In the genomic region with DNA sequence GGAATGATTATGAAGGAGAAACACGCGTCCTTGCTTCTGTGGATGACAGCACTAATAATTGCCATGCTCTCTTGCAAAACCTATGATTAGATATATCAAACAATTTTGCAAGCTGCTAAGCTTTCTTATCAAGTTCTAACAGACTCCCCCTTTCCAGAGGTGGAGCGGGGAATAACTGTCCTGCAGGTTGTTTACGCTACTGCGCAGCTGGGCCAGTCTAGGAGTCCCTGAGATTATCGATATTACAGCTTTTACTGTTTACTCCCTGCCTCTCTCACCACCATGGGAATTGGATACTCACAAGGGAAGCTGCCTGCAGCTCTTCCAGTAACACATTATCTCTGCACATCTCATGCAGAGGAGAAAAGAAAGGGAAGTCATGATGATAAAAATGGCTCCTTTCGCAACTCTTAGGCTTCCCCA, we compare ENCODE assay signal across 22 mouse cellular contexts. TPM values are rescaled to one million over a fixed set of nuclear protein-coding genes. Genes with fewer than 3 reads are reported as not detected.
DNase-seq lines count a peak whose midpoint lies in the region; ATAC-seq and TF ChIP-seq lines count a peak whose summit lies in the region.
"Had no signal": no experiment of that assay in that cellular context is flagged by ENCODE, and none has a peak within 500 bp of the region (broad histone marks: within the 10 kb centered on the region; RNA-seq: fewer than 3 reads in every experiment).

No protein-coding gene starts in this region.

- no peaks in the 10 kb centered on the region for H3K4me1 ChIP-seq in heart, embryonic 10.5 days
- H3K4me1 ChIP-seq in liver, embryonic 14.5 days (replicated peaks; ENCODE audit: control insufficient read depth in 2 of 2, insufficient read depth in 2 of 2, low read length in 1 of 2), result peaks cover 10 to 12% of the 10 kb centered on the region in 2 experiments
- H3K4me1 ChIP-seq: forebrain, embryonic 15.5 days; hindbrain, embryonic 13.5 days; limb, embryonic 13.5 days; lung, embryonic 15.5 days; midbrain, embryonic 12.5 days had no signal

- H3K4me3 ChIP-seq in heart, embryonic 10.5 days, result no peak overlapping the region
- no peak overlapping the region for H3K4me3 ChIP-seq in liver, embryonic 14.5 days (ENCODE audit: insufficient read depth in 1 of 2, low read depth in 2 of 2, low read length in 2 of 2)
- H3K4me3 ChIP-seq: forebrain, embryonic 15.5 days; heart, adult 2 months; hindbrain, embryonic 13.5 days; limb, embryonic 13.5 days; lung, embryonic 15.5 days; midbrain, embryonic 12.5 days had no signal

- H3K9ac ChIP-seq in liver, embryonic 14.5 days (replicated peaks), result no peak overlapping the region
- H3K9ac ChIP-seq: forebrain, embryonic 15.5 days; hindbrain, embryonic 13.5 days; limb, embryonic 13.5 days; lung, embryonic 15.5 days; midbrain, embryonic 12.5 days had no signal

- no peaks in the 10 kb centered on the region for H3K27me3 ChIP-seq in heart, embryonic 10.5 days (ENCODE audit: insufficient read depth, poor library complexity, severe bottlenecking)
- no peaks in the 10 kb centered on the region for H3K27me3 ChIP-seq in liver, embryonic 14.5 days (ENCODE audit: control insufficient read depth, insufficient read depth, low read length)
- H3K27me3 ChIP-seq: forebrain, embryonic 15.5 days; hindbrain, embryonic 13.5 days; limb, embryonic 13.5 days; lung, embryonic 15.5 days; midbrain, embryonic 12.5 days; Patski had no signal

- peak; percentile 21 for DNase-seq in heart, adult 11 months
- no peak for DNase-seq in heart, embryonic 10.5 days (ENCODE audit: low spot score)
- DNase-seq in liver, embryonic 14.5 days (ENCODE audit: low read depth in 3 of 3, low spot score in 3 of 3), result peak in 2 of 3 experiments; percentile 34 to 44
- DNase-seq in cerebellum, adult 8-10 months, result no peak
- DNase-seq in thymus, postnatal 0 days (ENCODE audit: low spot score), result no peak
- no peak for DNase-seq in adrenal gland, adult 8-10 months
- DNase-seq: adrenal gland, postnatal 36 days; cerebellum, adult 11-12 months; cerebellum, postnatal 25 days; embryo, embryonic 11 days; heart, adult 2 months; kidney, adult 11 months; layer of hippocampus, adult 9-11 months; lung, postnatal 4 days had no signal

- no peak for TF ChIP-seq CTCF in liver, embryonic 14.5 days (IDR thresholded peaks at IDR 0.05; ENCODE audit: low read depth)

- ATAC-seq in erythroid progenitor cell, adult 5-6 weeks (replicated peaks; ENCODE audit: low FRiP score, poor library complexity, severe bottlenecking), result peak; percentile 75
- ATAC-seq in liver, embryonic 14.5 days (ENCODE audit: insufficient read depth), result peak; percentile 95
- ATAC-seq in megakaryocyte-erythroid progenitor cell, adult 5-6 weeks (replicated peaks; ENCODE audit: low FRiP score, low TSS enrichment, poor library complexity, severe bottlenecking), result peak; percentile 94
- ATAC-seq: forebrain, embryonic 15.5 days; Patski had no signal

- H3K36me3 ChIP-seq in heart, embryonic 10.5 days, result no peaks in the 10 kb centered on the region
- H3K36me3 ChIP-seq in liver, embryonic 14.5 days (replicated peaks; ENCODE audit: control insufficient read depth, insufficient read depth, low read depth), result no peaks in the 10 kb centered on the region
- H3K36me3 ChIP-seq: forebrain, embryonic 15.5 days; hindbrain, embryonic 13.5 days; limb, embryonic 13.5 days; lung, embryonic 15.5 days; midbrain, embryonic 12.5 days had no signal

- H3K4me2 ChIP-seq in liver, embryonic 14.5 days (ENCODE audit: low read depth), result peak overlapping the region; percentile 34
- H3K4me2 ChIP-seq: forebrain, embryonic 15.5 days; hindbrain, embryonic 13.5 days; limb, embryonic 13.5 days; lung, embryonic 15.5 days; midbrain, embryonic 12.5 days had no signal

- H3K9me3 ChIP-seq in heart, embryonic 10.5 days, result no peaks in the 10 kb centered on the region
- H3K9me3 ChIP-seq in liver, embryonic 14.5 days (ENCODE audit: control insufficient read depth, low read length), result no peaks in the 10 kb centered on the region
- H3K9me3 ChIP-seq: forebrain, embryonic 15.5 days; hindbrain, embryonic 13.5 days; limb, embryonic 13.5 days; lung, embryonic 15.5 days; midbrain, embryonic 12.5 days had no signal

- H3K27ac ChIP-seq in heart, embryonic 10.5 days, result no peak overlapping the region
- no peak overlapping the region for H3K27ac ChIP-seq in liver, embryonic 14.5 days
- H3K27ac ChIP-seq: forebrain, embryonic 15.5 days; heart, adult 2 months; hindbrain, embryonic 13.5 days; limb, embryonic 13.5 days; lung, embryonic 15.5 days; midbrain, embryonic 12.5 days had no signal

- 81% methylated on average over 7 of the region's 7 CpGs for WGBS in heart, embryonic 10.5 days
- WGBS in liver, embryonic 14.5 days (ENCODE audit: insufficient replicate concordance), result 10% methylated on average over 7 of the region's 7 CpGs

- peak; percentile 86 for TF ChIP-seq EP300 in liver, embryonic 14.5 days (IDR thresholded peaks at IDR 0.05; ENCODE audit: low read depth)

RNA-seq across cellular contexts. Expression of a gene that starts 14.0 kb away (rescaled TPM):
- polyA plus RNA-seq in heart, embryonic 10.5 days (2016; fragmentation: Nextera tagmentation; extraction: Ambion mirVana), result 15.0 and 20.3 TPM in 2 replicates
- 15.5 and 16.6 TPM in 2 replicates for total RNA-seq in erythroid progenitor cell, adult 5-6 weeks (2015; ENCODE audit: low replicate concordance)
- 21.2 and 22.6 TPM in 2 replicates for total RNA-seq in erythroid progenitor cell, adult 5-6 weeks (2017; ENCODE audit: low replicate concordance)
- polyA plus RNA-seq in liver, embryonic 14.5 days (2012; rRNA removed), result 2.8 and 4.3 TPM in 2 replicates
- 6.1 and 7.3 TPM in 2 replicates for polyA plus RNA-seq in liver, embryonic 14.5 days (2014; fragmentation: Nextera tagmentation; extraction: Ambion mirVana)
- 13.8 and 21.7 TPM in 2 replicates for total RNA-seq in megakaryocyte-erythroid progenitor cell, adult 5-6 weeks (2014; fragmentation: Nextera tagmentation)
- 35.2 and 38.2 TPM in 2 replicates for total RNA-seq in megakaryocyte-erythroid progenitor cell, adult 5-6 weeks (2017)
- 5.5 and 6.4 TPM in 2 replicates for polyA plus RNA-seq in thymus, postnatal 0 days (2015; fragmentation: Nextera tagmentation; extraction: Ambion mirVana)
- total RNA-seq in adrenal gland, adult 8-10 months (2022), result 100 to 1,000 TPM in 2 of 4 experiments, 10 to 100 TPM in 2; 81.2 to 151 (median 111) TPM

Comparison
In these comparisons a context has a peak if more than half of its experiments do, and no peak if none do; other contexts are left out.
1. DNase-seq: peak in heart, adult 11 months (single experiment) and liver, embryonic 14.5 days (2 of 3); none in heart, embryonic 10.5 days (single experiment), cerebellum, adult 8-10 months (single experiment), thymus, postnatal 0 days (single experiment) and adrenal gland, adult 8-10 months (single experiment).
2. Peak in every context shown above with its lines, with median percentiles within 50 percentile points of each other: ATAC-seq.